In genomic region chr7:105883588-105884336, GRCm38 (mm10) we compare ENCODE assay signal across 7 mouse cellular contexts.
A peak's percentile ranks its signal among the peaks of the same experiment; 100 is the strongest.
DNase-seq lines count a peak whose midpoint lies in the region; ATAC-seq lines count a peak whose summit lies in the region.
"Not testable (repeated sequence)": the region's sequence is repeated elsewhere in the genome, so short reads cannot be mapped to it uniquely, and the experiment has no call there.

No protein-coding gene starts in this region.

- WGBS in forebrain, embryonic 12.5 days, result 100% methylated on average over 1 of the region's 2 CpGs
- no CpG with 5 or more reads among the region's 2 CpGs for WGBS in heart, embryonic 11.5 days (ENCODE audit: insufficient replicate concordance)
- WGBS in hindbrain, embryonic 16.5 days, result no CpG with 5 or more reads among the region's 2 CpGs
- WGBS in kidney, embryonic 14.5 days, result no CpG with 5 or more reads among the region's 2 CpGs
- WGBS in liver, embryonic 11.5 days, result no CpG with 5 or more reads among the region's 2 CpGs
- WGBS in midbrain, embryonic 13.5 days, result 89% methylated on average over 1 of the region's 2 CpGs
- no CpG with 5 or more reads among the region's 2 CpGs for WGBS in neural tube, embryonic 11.5 days

- H3K27ac ChIP-seq in forebrain, embryonic 12.5 days; heart, embryonic 11.5 days (ENCODE audit: low read depth, low read length); hindbrain, embryonic 16.5 days (ENCODE audit: low read depth, low read length); kidney, embryonic 14.5 days (ENCODE audit: low read depth, low read length); liver, embryonic 11.5 days (ENCODE audit: low read depth, low read length); midbrain, embryonic 13.5 days; neural tube, embryonic 11.5 days (ENCODE audit: low read depth, low read length): not testable (repeated sequence)

- H3K9ac ChIP-seq in forebrain, embryonic 12.5 days; heart, embryonic 11.5 days (ENCODE audit: low read depth, low read length); hindbrain, embryonic 16.5 days (ENCODE audit: low read depth, low read length); kidney, embryonic 14.5 days (ENCODE audit: low read depth, low read length); liver, embryonic 11.5 days (ENCODE audit: low read depth, low read length); midbrain, embryonic 13.5 days (replicated peaks); neural tube, embryonic 11.5 days (ENCODE audit: low read length): not testable (repeated sequence)

- H3K36me3 ChIP-seq in forebrain, embryonic 12.5 days (replicated peaks); heart, embryonic 11.5 days (ENCODE audit: control insufficient read depth, insufficient read depth, low read length); hindbrain, embryonic 16.5 days (ENCODE audit: control insufficient read depth, insufficient read depth, low read length); kidney, embryonic 14.5 days (ENCODE audit: control insufficient read depth, insufficient read depth, low read length); liver, embryonic 11.5 days (ENCODE audit: control insufficient read depth, insufficient read depth, low read length); midbrain, embryonic 13.5 days; neural tube, embryonic 11.5 days (ENCODE audit: control insufficient read depth, insufficient read depth, low read length): not testable (repeated sequence)

- ATAC-seq in forebrain, embryonic 12.5 days (ENCODE audit: low FRiP score), result peak; percentile 65; the same call in 1 of the 2 replicates
- 0 out of 2 replicates have a peak, but pooled peaks have one; percentile 65 for ATAC-seq in heart, embryonic 11.5 days (replicated peaks; ENCODE audit: insufficient number of reproducible peaks, low FRiP score, low TSS enrichment)
- ATAC-seq in hindbrain, embryonic 16.5 days, result peak; percentile 81; the same call in 1 of the 2 replicates
- ATAC-seq in kidney, embryonic 14.5 days (ENCODE audit: low FRiP score, low TSS enrichment), result 0 out of 2 replicates have a peak, but pooled peaks have one; percentile 32
- ATAC-seq in liver, embryonic 11.5 days (replicated peaks; ENCODE audit: low FRiP score), result peak; percentile 60; the same call in 1 of the 2 replicates
- 0 out of 2 replicates have a peak, but pooled peaks have one; percentile 58 for ATAC-seq in midbrain, embryonic 13.5 days
- ATAC-seq in neural tube, embryonic 11.5 days (ENCODE audit: insufficient read depth, low FRiP score, low TSS enrichment), result peak; percentile 78; the same call in 1 of the 2 replicates

- not testable (repeated sequence) for H3K4me1 ChIP-seq in forebrain, embryonic 12.5 days; heart, embryonic 11.5 days (ENCODE audit: control insufficient read depth, insufficient read depth, low read length); hindbrain, embryonic 16.5 days (ENCODE audit: control insufficient read depth, insufficient read depth, low read depth, low read length); kidney, embryonic 14.5 days (ENCODE audit: control insufficient read depth, insufficient read depth, low read length); liver, embryonic 11.5 days (replicated peaks; ENCODE audit: control insufficient read depth, insufficient read depth, low read length); midbrain, embryonic 13.5 days (replicated peaks); neural tube, embryonic 11.5 days (ENCODE audit: control insufficient read depth, insufficient read depth, low read length)

- DNase-seq in liver, embryonic 11.5 days (ENCODE audit: low spot score); neural tube, embryonic 11.5 days (ENCODE audit: low spot score): not testable (repeated sequence)

- not testable (repeated sequence) for H3K27me3 ChIP-seq in forebrain, embryonic 12.5 days; heart, embryonic 11.5 days (ENCODE audit: control insufficient read depth, insufficient read depth, low read length); hindbrain, embryonic 16.5 days (replicated peaks; ENCODE audit: control insufficient read depth, insufficient read depth, low read length); kidney, embryonic 14.5 days (ENCODE audit: control insufficient read depth, insufficient read depth, low read length); liver, embryonic 11.5 days (replicated peaks; ENCODE audit: control insufficient read depth, insufficient read depth, low read length); midbrain, embryonic 13.5 days; neural tube, embryonic 11.5 days (ENCODE audit: control insufficient read depth, insufficient read depth, low read length)

- not testable (repeated sequence) for H3K4me3 ChIP-seq in forebrain, embryonic 12.5 days (replicated peaks); heart, embryonic 11.5 days (ENCODE audit: low read depth, low read length); hindbrain, embryonic 16.5 days (ENCODE audit: low read length); kidney, embryonic 14.5 days (ENCODE audit: low read length); liver, embryonic 11.5 days (ENCODE audit: low read depth, low read length); midbrain, embryonic 13.5 days (replicated peaks); neural tube, embryonic 11.5 days (ENCODE audit: low read depth, low read length)

- H3K9me3 ChIP-seq in forebrain, embryonic 12.5 days; heart, embryonic 11.5 days (replicated peaks; ENCODE audit: control insufficient read depth, low read length); hindbrain, embryonic 16.5 days (ENCODE audit: control insufficient read depth, low read length); kidney, embryonic 14.5 days (ENCODE audit: control insufficient read depth, low read length); liver, embryonic 11.5 days (ENCODE audit: control insufficient read depth, low read length); midbrain, embryonic 13.5 days; neural tube, embryonic 11.5 days (ENCODE audit: control insufficient read depth, low read length): not testable (repeated sequence)

- H3K4me2 ChIP-seq in forebrain, embryonic 12.5 days; heart, embryonic 11.5 days; hindbrain, embryonic 16.5 days (ENCODE audit: low read length); kidney, embryonic 14.5 days (replicated peaks; ENCODE audit: low read depth, low read length); liver, embryonic 11.5 days; midbrain, embryonic 13.5 days (replicated peaks); neural tube, embryonic 11.5 days (ENCODE audit: low read depth): not testable (repeated sequence)
